Mouse (Mus musculus): Measurements from ENCODE around the gene Smim23. TPM values are rescaled to one million over a fixed set of nuclear protein-coding genes. Genes with fewer than 3 reads are reported as not detected.

The Smim23 gene
- total and polyA plus RNA-seq, 2 experiments from 2014 or later = not detected

DNA sequence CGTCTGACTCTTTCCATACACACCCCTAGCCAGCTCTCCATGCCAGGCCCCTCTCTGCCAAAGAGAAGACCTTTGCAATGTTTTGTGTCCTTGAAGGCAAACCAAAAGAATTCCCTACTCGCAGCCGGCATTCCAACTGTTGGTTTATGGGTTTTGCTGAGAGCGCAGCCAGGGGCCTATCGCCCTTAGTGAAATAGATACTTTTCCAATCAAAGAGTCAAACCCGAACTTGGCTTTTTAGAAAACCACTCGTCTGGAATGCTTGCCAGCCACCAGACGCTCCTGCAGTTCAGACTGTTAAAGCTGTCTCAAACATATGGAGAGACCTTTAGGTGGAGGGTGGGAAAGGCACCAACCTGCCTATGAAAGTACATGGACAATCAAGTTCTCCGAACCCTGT lies 15.9 kb upstream of the Smim23 start:
- Histone ChIP-seq H3K4me2 (ENCODE audit: low read depth, low read length, poor library complexity, severe bottlenecking) (no peak overlapping the region), H3K4me1 (ENCODE audit: insufficient read depth, low read length) (no peaks in the 10 kb centered on the region), H3K27ac (ENCODE audit: low read depth, low read length) (no peak overlapping the region), H3K9me3 (ENCODE audit: low read length) (no peaks in the 10 kb centered on the region), H3K36me3 (ENCODE audit: insufficient read depth, low read length) (no peaks in the 10 kb centered on the region), H3K9ac (replicated peaks; ENCODE audit: low read length, poor library complexity, severe bottlenecking) (no peak overlapping the region), H3K27me3 (ENCODE audit: insufficient read depth, low read length) (no peaks in the 10 kb centered on the region), H3K4me3 (ENCODE audit: low read depth, low read length) (no peak overlapping the region)
- WGBS = 85% methylated on average over 9 of the region's 9 CpGs
- ATAC-seq (ENCODE audit: low FRiP score) (no peak), DNase-seq (ENCODE audit: low spot score) (no peak)
- no peak for TF ChIP-seq CTCF (IDR thresholded peaks at IDR 0.05)

- Histone ChIP-seq H3K4me3 (ENCODE audit: low read depth, low read length) (no peak overlapping the region), H3K36me3 (ENCODE audit: insufficient read depth, low read length) (no peaks in the 10 kb centered on the region), H3K27me3 (ENCODE audit: insufficient read depth, low read length) (no peaks in the 10 kb centered on the region), H3K9me3 (ENCODE audit: low read length) (no peaks in the 10 kb centered on the region), H3K4me2 (ENCODE audit: low read depth, low read length, poor library complexity, severe bottlenecking) (no peak overlapping the region), H3K9ac (replicated peaks; ENCODE audit: low read length, poor library complexity, severe bottlenecking) (no peak overlapping the region), H3K27ac (ENCODE audit: low read depth, low read length) (no peak overlapping the region), H3K4me1 (ENCODE audit: insufficient read depth, low read length) (no peaks in the 10 kb centered on the region)
- ATAC-seq (ENCODE audit: low FRiP score) (no peak), DNase-seq (ENCODE audit: low spot score) (no peak)
- no peak for TF ChIP-seq CTCF (IDR thresholded peaks at IDR 0.05)
- WGBS = 24% methylated on average over 8 of the region's 8 CpGs
Measured at GRCm38 (mm10) chr11:32835022-32835421, 10.6 kb upstream of the Smim23 start.

DNA sequence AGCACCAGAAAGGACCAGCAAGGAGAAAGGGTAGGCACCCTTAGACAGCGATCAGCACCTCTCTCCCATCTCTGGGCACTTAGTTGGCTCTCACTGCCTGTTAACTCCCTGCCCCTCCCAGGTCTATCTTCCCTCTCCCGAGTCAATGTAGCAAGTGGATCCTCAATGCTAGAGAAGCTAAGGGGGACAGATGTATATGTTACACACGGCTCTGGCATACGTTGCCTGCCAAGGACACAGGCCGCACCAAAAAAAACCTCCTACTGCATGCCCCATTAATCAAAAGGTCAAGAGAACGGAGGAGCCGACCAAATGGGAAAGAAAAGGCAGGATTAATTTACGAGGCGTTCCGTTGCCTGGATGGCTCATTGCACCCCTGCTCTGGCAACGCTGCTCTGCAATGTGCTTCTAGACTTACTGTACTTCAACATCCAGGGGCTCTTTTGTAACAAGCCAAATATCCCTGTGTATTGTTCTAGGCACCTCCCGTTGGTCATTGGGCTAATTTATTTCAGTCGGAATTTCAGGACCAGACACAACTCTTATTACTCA lies 10.0 kb upstream of the Smim23 start:
- H3K9me3 ChIP-seq (ENCODE audit: low read length) = no peaks in the 10 kb centered on the region
- peak; percentile 3 for DNase-seq (ENCODE audit: low spot score)
- no peaks in the 10 kb centered on the region for H3K27me3 ChIP-seq (ENCODE audit: insufficient read depth, low read length)
- 37% methylated on average over 13 of the region's 13 CpGs for WGBS
- ATAC-seq (ENCODE audit: low FRiP score) = no peak
- H3K9ac ChIP-seq (replicated peaks; ENCODE audit: low read length, poor library complexity, severe bottlenecking) = no peak overlapping the region
- H3K27ac ChIP-seq (ENCODE audit: low read depth, low read length) = no peak overlapping the region
- H3K4me1 ChIP-seq (ENCODE audit: insufficient read depth, low read length) = no peaks in the 10 kb centered on the region
- H3K4me2 ChIP-seq (ENCODE audit: low read depth, low read length, poor library complexity, severe bottlenecking) = no peak overlapping the region
- H3K36me3 ChIP-seq (ENCODE audit: insufficient read depth, low read length) = no peaks in the 10 kb centered on the region
- H3K4me3 ChIP-seq (ENCODE audit: low read depth, low read length) = no peak overlapping the region
- TF ChIP-seq CTCF (IDR thresholded peaks at IDR 0.05) = no peak

GRCm38 (mm10) chr11:32817566-32817965 lies 6.8 kb downstream of the Smim23 start:
- ATAC-seq (ENCODE audit: low FRiP score) = no peak
- DNase-seq (ENCODE audit: low spot score) = no peak
- Histone ChIP-seq H3K4me2 (ENCODE audit: low read depth, low read length, poor library complexity, severe bottlenecking) (no peak overlapping the region), H3K9me3 (ENCODE audit: low read length) (no peaks in the 10 kb centered on the region), H3K4me1 (ENCODE audit: insufficient read depth, low read length) (no peaks in the 10 kb centered on the region), H3K4me3 (ENCODE audit: low read depth, low read length) (no peak overlapping the region), H3K27me3 (ENCODE audit: insufficient read depth, low read length) (no peaks in the 10 kb centered on the region), H3K27ac (ENCODE audit: low read depth, low read length) (no peak overlapping the region), H3K9ac (replicated peaks; ENCODE audit: low read length, poor library complexity, severe bottlenecking) (no peak overlapping the region), H3K36me3 (ENCODE audit: insufficient read depth, low read length) (no peaks in the 10 kb centered on the region)
- no peak for TF ChIP-seq CTCF (IDR thresholded peaks at IDR 0.05)
- 95% methylated on average over 12 of the region's 12 CpGs for WGBS

DNA sequence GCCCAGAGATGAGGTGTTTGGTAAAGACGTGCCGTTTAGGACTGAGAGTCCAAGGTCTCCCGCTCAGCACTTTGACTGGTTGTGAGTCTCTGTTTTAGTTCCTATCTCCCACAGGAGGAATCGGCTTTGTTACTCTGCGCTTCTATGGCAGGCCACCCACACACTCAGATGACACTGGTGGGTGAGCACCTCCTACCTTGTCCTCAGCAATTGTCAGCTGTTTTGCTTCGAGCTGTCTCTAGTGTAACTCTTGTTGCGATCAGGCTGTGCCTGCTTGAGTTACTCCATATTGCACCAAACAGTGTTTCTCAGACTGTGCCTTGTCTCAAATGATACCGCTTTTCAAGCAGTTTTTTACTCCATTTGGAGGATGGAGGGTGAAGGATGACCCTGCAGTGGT lies 10.1 kb downstream of the Smim23 start:
- no peaks in the 10 kb centered on the region for H3K4me1 ChIP-seq (ENCODE audit: insufficient read depth, low read length)
- H3K27ac ChIP-seq (ENCODE audit: low read depth, low read length) = no peak overlapping the region
- H3K9ac ChIP-seq (replicated peaks; ENCODE audit: low read length, poor library complexity, severe bottlenecking) = no peak overlapping the region
- H3K4me2 ChIP-seq (ENCODE audit: low read depth, low read length, poor library complexity, severe bottlenecking) = no peak overlapping the region
- ATAC-seq (ENCODE audit: low FRiP score) (no peak), DNase-seq (ENCODE audit: low spot score) (no peak)
- TF ChIP-seq CTCF (IDR thresholded peaks at IDR 0.05) = no peak
- no peaks in the 10 kb centered on the region for H3K36me3 ChIP-seq (ENCODE audit: insufficient read depth, low read length)
- H3K4me3 ChIP-seq (ENCODE audit: low read depth, low read length) = no peak overlapping the region
- WGBS = 94% methylated on average over 8 of the region's 8 CpGs
- H3K9me3 ChIP-seq (ENCODE audit: low read length) = no peaks in the 10 kb centered on the region
- H3K27me3 ChIP-seq (ENCODE audit: insufficient read depth, low read length) = no peaks in the 10 kb centered on the region

DNA sequence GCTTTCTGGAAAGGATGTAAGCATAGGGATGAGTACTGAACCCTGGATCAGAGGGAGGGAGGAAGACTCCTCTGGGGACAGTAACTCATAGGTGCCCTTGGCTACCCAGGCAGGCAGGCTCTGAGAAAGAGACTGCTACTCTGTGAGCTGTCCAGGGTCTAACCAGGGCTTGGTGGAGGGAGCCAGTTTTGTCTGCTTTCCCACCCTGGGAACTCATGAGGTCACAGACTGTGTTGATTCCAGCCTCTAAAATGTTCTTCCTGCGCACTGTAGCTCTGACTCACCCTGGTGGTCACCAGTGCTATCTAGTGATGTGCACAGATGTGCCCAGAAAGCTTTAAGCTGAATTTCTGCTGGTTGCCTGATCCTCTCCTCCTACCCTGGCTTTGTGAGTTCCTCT lies 15.3 kb downstream of the Smim23 start:
- H3K4me2 ChIP-seq (ENCODE audit: low read depth, low read length, poor library complexity, severe bottlenecking) = no peak overlapping the region
- ATAC-seq (ENCODE audit: low FRiP score) (no peak), DNase-seq (ENCODE audit: low spot score) (no peak)
- 89% methylated on average over 1 of the region's 1 CpGs for WGBS
- no peaks in the 10 kb centered on the region for H3K36me3 ChIP-seq (ENCODE audit: insufficient read depth, low read length)
- no peaks in the 10 kb centered on the region for H3K9me3 ChIP-seq (ENCODE audit: low read length)
- no peak overlapping the region for H3K9ac ChIP-seq (replicated peaks; ENCODE audit: low read length, poor library complexity, severe bottlenecking)
- H3K27me3 ChIP-seq (ENCODE audit: insufficient read depth, low read length) = no peaks in the 10 kb centered on the region
- H3K4me3 ChIP-seq (ENCODE audit: low read depth, low read length) = no peak overlapping the region
- H3K27ac ChIP-seq (ENCODE audit: low read depth, low read length) = no peak overlapping the region
- no peak for TF ChIP-seq CTCF (IDR thresholded peaks at IDR 0.05)
- H3K4me1 ChIP-seq (ENCODE audit: insufficient read depth, low read length) = no peaks in the 10 kb centered on the region

All from midbrain, postnatal 0 days (tissue).